Mouse (Mus musculus) lung, postnatal 10 days (tissue): ENCODE measurements around the gene Cog7.

ENCODE experiments used
- DNase-seq: peaks from one replicate; pipeline ENCODE4 v3.0.0; 2021

The Cog7 gene

DNA sequence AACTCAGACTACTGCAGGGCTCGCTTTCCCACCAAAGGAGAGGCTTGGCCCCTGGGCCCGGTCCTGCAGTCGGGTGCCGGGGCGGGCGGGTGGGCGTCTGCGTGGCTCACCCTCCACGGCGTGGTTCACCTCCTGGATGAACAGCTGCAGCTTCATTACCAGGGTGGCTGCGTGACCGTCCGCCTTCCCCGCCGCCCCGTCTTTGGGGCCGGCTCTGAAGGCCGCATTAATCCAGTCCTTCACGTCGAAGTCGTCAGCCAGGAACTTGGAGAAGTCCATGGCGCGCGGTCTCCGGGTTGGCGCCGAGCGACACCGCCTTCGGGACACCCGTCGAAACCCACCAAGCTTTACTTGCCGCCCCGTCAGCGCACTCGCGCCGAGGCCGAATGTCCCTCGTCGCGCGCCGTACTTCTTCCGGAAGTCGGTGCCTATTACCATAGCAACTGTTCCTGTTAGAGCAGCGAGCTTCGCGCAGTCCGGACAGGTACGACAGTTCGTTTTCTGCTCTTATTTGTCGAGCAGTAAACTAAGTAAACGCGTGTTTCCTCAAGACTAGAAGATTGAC, at the start of gene Cog7:
Gene Cog7 (minus strand): TSS at position 405 of the 565 bp plus-strand sequence.
- peak; percentile 95 for DNase-seq

DNA sequence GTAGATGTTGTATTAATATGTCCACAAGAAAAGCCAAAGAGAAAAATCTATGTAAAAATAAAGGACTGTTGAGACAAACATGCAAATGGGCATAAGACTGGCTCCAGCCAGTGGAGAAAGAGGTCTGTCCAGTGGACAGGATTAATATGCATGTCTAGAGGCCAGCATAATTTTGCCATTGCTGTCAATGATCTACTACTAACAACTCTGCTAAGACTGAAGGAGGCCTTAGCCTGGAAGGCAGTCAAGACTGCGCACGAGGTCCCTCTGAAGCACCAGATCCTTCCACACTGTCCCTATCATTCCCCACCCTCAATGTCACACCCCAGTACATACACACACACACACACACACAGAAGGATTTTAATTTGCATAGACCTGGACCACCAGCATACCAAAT, 40.6 kb upstream of the Cog7 start:
- DNase-seq, result no peak

DNA sequence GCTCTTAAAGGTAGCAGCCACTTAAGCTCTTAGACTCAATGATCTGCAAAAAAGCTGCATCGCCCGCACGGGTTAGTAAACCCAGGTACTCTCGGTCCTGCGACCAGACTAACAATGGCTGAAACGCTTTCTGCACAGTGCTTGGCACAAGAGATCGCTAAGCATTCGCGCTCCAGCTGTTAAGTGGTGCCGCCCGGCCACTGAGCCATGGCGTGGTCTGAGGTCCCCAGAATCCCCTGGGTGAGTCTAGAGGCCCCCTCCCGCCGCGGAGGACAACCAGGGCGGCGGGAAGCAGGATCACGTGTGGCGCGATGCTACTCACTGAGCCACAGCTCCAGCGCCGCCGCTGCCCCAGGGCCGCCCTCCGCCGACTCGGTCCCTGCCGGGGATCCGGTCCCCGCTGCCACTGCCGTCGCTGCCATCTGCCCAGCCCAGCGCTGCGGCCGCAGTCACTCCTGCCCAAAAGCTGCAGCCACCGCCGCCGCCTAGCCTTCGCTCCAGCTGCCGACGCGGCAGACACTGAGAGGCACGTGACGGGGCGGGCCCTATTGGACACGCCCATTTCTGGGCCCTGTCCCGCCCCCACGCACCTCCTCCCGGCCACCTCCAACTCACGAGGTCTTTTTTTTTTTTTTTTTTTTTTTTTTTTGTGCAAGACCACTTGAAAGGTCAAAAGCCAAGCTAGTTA, 39.3 kb upstream of the Cog7 start, which contains the start of gene Gga2:
Gene Gga2 (minus strand): TSS at position 556 of the 688 bp plus-strand sequence.
- DNase-seq, result peak; percentile 92

DNA sequence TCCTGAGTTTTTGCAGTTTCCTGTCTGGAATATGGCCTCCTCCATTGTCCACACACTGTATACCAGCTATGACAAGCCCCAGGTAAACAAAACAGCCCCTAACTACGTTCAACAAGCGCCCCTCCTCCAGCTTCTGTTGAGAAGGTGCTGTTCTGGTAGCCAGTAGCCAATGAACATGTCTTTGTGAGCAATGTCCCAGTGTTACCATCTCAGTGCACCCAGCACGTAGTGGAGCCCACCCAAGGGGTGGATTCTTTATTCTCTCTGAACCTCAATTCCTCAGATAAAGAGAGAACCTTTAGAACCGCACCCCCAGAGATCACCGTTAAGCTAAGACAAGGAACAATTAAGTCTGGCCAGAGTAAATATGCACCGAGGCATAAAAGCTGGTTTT, 38.8 kb upstream of the Cog7 start:
- DNase-seq, result peak; percentile 8

DNA sequence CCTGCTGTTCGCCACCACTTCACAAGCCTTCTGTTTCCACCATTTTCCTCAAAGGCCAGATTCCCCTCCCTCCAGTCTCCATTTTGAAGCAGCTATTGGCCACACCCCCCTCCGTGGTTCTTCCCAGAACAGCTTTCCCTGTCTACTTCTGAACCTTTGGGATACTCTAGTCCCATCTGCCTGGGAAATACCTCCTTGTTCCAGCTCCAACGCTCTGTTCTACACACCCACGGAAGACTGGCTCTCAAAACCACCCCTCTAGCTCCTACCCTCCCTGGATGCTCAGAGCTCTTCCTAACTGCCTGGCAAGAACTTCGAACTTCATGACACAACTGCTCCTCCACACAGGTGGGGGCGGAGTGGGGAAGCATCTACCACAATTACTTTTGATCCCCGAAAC, 37.5 kb upstream of the Cog7 start:
- no peak for DNase-seq

DNA sequence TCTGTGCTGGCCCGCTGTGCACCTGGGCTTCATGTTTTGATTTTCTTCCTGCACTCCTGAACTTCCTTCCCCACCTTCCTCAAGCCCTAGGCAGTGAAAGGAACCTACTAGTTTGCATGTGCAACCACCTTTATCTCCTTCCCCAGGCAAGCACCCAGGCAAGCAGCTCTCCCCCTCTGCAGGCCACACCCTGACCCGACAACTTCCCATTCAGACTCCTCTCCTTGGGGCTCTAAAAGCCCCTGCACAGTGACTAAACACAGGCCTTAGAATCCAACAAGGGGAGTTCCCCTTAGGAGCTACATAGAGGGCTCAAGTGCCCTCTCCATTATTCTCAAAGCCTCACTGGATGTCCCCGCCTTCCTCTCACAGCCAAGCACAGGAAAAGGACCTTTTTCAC, 36.7 kb upstream of the Cog7 start:
- DNase-seq, result peak; percentile 19

DNA sequence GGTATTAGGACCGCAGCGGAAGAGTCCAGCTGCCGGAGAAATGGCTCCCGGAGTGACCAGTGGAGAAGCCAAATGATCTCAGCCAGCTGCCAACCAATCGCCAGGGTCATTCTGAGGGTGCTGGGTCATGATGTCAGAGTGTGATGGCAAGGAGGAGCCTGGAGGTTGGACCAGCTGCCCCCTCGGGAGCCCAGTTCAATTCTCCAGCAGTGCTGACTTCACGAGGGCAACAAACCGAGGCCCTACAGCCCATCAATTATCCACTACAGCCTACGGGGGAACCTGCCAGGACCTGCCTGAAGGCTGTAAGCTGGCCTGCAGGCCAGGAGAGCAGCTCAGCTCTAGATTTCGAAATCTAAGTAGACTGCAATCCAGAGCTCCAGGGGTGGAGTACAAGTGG, 34.2 kb upstream of the Cog7 start:
- peak; percentile 25 for DNase-seq

DNA sequence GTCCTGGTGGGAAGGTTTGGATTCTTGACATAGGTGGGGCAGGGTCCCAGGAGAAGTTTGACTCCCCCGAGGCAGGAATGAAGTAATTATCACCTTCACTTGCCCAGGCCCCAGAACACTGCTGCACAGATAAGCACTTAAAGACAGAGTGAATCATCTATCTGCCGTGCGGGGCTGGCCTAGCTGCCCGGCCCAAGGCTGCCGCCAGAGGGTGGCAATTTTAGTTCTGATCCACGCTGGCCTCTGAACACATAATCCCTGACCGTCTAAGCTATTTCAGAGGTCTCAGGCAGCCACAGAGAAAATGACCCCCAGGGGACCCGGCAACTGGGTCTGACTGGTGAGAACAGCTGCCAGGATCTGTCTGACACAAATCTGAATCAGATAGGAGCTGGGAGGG, 33.6 kb upstream of the Cog7 start:
- DNase-seq, result peak; percentile 33

DNA sequence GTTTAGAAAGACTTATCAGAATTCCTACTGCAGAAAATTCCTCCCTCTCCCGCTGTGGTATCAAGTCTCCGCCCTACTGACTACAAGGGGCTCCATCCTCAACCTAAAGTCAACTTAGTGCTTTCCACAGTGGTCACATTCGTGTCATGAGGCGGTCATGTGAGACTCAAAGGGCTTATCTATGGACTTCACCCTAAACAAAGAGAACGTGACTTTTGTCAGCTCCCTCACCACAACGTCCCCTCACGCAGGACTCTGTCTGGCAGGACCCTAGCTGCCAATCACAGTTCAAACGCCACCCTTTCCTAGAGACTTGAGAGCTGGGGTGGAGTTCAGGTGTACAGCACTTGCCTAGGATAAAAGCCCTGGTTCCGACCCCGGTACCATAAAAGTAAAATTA, 31.4 kb upstream of the Cog7 start:
- no peak for DNase-seq

DNA sequence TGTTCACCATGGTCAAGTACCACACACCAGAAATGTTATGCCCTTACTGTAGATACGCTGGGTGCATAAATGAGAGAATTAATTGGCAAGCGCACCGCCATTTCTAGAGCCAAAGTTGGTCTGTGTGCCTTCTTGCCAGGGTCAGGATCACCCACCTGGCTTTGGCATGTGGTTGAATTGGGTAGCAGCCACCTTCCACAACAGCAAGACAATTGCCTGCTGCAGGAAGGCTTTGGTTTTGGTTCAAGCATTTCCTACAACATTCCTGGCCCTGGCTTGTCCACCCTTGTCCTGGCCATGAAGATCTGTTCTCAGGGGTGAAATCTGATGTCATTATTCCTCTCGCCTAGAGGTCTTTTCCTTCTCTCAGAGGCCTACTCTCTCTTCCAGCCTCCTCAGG, 30.9 kb upstream of the Cog7 start:
- no peak for DNase-seq

DNA sequence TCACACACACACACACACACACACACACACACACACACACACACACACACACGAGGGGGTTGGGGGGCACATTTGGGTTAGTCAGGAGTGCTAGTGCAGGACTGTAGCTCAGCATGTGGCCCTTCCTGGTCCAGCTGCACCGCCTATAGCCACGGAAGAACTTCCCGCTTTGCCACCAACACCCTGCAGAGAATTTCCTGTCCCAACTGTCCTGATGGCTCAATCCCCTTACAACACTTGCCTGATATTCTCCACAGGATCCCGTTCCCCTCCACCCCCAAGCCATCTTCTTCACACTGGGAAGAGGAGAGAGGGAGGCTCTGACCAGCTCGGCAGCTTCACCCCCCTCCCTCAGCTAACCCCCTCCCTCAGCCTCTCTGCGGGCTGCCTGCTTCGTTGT, 18.9 kb upstream of the Cog7 start:
- DNase-seq, result no peak

DNA sequence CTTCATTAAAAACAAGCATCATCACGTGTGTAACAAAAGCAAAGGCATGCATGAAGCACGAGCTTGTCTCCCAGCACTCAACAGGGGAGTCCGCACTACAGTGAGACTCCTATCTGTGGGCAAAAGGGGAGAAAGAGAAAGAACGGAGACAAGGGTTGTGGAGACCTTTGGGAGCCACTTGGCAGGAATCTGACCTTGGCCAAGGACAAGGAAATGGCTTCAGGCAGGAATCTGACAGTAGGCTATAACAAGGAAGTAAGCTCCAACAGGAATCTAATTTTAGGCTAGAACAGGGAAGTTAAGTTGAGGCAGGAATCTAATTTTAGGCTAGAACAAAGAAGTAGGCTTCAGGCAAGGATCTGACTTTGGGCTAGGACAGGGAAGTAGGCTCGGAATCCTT, 14.4 kb upstream of the Cog7 start:
- DNase-seq, result no peak

DNA sequence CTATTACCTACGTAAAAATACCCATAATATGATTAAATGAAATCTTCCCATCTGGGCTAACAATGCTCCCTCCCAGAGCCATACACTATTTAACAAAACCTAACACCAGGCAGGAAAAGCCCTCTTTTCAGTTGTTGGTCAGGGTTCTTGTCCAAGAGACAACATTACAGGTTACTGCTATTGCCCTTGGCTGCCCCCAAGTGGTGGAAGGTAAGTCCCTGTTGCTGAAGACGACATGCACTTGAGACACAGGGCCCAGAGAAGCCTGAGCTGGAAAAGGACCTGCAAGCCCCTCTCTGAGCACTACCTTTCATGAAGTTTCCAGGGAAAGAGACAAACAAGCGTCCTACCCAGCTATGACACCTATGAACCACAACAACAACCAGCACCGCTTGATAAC, 6.5 kb downstream of the Cog7 start:
- peak; percentile 70 for DNase-seq

DNA sequence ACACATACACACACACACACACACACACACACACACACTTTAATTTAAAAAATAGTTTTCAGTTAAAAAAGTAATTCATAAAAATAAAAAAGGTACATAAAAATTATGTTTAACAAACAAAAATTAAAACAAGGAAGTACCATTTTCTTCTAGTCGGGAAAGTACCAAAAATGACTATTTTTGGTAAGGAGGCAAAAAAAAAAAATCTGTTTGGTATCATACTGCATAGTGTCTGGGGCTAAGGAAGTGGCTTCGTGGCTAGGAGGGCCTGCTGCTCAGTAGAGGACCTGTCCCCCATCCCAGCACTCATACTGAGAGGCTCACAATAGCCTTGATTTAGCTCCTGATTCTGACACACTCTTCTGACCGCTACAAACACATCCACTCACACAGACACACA, 9.8 kb downstream of the Cog7 start:
- no peak for DNase-seq

DNA sequence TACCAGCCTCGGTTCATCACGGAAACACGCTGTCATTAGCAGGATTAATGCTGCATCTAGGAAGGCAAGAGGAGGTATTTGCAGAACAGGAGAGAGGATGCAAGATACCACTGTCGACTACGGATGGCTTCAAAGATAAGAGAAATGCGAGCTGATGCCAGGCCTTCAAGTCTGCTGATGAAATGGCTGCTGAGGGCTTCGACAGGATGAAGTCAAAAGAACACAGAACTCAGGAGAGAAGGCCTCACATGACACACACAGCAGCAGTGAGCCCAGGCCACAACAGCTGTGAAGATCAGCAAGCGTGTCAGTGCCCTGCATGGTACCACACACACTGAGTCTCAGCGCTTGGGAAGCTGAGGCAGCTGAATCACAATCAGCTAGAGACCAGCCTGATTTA, 11.3 kb downstream of the Cog7 start:
- DNase-seq, result no peak

DNA sequence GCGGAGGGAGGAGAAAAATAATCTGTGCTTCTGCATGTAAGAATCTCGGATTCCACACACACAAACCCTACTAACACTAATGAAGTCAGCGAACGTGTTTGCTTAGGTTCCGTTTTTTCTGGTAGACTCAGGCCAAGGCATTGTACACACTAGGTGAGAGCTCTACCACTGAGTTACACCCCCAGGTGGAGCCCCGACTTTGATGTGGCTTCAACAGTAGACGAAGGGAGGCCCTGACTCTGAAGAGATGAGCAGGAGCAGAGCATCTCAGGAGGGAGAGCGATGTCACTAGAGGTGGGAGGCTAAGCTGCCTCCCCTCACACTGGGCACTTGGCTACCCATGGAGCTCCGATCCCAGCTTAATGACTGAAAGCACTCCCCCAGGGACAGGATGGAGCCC, 12.7 kb downstream of the Cog7 start:
- no peak for DNase-seq

DNA sequence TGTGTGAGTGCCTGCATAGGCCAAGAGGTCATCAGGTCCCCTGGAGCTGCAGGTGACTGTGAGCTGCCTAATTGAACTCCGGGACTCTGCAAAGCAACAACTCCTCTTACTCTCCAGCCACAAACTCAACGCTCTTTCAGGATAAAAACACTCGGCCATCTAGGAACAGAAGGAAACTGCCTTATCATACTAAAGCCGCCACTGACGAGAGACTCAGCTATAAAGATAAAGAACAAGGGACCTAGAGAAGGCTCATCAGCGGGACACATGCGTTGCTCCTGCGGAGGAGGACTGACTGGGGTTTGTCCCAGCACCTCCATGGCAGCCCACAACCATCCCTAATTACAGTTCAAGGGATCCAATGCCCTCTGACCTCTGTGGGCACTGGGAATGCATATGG, 13.3 kb downstream of the Cog7 start:
- no peak for DNase-seq

DNA sequence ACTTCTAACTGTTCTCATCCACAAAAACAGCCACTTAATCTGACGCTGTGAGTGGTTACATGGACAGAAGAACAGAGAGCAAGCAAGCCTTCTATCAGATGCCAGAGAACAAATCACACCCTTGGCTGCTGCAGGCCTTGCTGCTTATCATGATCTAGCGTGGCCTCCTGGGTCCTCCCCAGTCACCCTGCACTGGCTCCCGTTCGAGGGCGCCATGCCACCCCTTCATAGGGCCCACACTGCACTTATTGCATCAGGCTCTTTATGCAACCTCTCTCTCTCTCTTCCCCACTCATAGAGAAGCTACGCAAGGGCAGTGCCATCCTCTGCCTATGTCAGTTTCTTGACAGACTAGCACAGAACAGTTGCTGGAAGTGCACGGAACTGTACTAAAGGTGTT, 15.3 kb downstream of the Cog7 start:
- no peak for DNase-seq

DNA sequence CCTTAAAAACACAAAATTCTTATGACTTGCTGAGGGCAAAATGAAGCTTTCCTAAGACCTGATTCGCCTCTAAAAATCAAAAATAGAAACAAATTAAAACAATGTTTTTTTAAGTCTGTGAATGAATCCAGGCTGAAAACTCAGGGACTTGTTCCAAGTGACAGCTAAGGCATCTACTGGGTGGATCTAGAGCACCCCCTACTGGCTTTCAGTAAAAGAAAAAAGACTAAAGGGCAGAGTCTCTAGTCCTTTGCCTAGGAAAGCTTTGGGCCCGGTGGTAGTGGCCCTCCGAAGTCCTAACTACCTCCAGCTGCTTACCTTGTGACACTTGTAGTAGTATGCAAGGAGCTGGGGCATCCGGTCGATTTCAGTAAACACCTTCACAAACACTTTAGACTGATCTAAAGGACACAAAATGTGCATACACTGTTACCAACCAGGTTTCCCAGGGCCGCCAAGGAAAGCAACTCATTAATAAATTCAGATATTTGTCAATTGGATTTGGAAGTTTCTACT, 17.6 kb downstream of the Cog7 start:
- DNase-seq, result peak; percentile 76

DNA sequence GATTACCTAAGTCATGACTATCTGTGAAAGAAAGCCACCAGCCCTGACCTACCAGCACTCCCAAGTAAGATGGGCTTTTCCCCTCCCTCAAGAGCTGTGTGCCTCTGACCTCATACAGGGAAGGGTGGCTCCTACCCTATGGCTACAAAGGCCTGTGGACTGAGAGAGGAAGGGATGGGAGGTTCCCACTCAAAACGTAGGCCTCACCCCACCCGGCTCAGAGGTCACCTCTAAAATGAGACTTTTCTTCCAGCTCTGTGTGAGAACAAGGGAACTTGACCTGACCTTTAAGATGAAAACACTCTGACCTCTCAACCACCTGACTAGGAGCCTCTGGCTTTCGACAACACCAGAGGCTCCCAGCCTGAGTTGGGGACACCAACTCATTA, 18.9 kb downstream of the Cog7 start:
- DNase-seq, result no peak

DNA sequence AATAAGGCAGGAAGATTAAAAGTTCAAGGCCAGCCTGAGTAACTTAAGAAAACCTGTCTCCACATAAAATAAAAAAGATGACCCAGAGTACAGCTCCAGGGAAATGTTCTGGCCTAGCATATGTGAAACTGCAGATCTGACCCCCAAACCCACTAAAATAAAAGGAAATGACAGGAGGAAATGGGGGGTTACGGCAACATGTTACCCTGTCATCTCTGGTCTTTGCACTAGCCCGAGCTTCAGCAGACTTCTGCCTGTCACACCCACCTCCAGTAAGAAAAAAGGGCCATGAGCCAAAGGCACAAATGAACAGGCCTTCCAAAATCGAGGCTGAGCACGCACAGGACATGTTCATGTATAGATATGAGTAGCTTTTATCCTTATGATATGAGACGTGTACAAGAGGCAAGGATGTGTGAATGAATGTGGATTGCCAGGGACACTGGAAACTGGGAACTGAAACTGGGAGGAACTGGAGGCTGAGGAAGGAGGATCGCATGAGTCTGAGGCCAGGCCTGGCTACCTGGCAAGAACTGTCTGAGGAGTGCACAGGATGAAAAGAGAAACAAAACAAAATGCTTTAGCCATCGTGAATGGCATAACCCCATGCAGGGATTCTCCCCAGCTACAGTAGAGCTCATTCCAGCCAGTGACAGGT, 19.5 kb downstream of the Cog7 start:
- no peak for DNase-seq

DNA sequence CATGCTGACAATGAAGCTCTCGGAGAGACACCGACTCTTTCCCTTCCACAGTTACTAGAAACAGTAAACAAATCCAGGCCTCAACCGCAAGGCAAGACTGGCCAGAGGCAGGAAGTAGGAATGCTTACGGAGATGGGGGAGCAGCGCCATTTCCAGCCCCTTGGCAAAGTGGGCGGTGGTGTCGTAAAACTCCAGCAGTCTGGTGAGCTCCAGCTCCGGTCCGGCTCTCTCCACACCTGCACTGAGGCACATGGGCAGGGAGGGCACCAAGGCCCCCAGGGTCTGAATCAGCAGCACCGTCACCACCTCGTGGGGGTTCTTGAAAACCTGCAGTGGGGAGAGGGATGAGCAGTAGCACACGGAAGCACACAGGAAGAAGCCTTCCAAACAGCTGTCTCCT, 25.7 kb downstream of the Cog7 start:
- DNase-seq, result peak; percentile 40

DNA sequence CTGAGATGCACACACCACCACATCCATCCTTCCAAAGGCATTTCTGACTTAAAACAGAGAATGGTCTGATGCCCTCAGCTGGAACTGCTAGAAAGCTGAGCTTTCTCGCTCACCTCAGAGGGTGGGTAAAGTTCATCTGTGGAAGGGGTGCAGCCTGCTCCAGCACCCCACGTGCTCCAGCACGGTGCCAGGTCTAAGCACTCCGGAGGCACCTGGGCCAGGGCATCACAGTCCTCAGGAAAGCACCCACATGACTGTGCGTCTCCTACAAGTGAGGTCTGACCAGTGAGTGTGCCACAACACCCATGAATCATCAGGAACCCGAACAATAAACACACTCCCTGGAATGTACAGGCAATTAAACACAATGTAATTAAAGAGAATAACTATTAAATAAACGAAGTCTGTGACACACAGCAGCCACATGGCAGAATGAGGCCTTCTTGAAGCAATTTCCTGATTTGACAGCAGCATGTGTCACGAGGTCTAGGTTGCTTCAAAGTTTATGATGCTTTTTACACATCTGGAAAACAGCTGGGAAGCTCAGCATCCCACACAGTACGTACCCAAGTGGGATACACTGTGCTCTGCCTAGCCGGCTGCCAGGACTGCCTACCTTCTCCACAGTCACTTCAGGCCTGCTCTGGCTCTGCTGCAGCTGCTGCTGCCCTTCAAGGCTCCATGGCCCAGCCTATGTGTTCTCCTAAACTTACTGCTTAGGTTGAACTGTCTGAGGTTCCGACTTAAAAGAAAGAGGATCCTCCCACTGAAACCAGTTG, 26.4 kb downstream of the Cog7 start:
- no peak for DNase-seq

DNA sequence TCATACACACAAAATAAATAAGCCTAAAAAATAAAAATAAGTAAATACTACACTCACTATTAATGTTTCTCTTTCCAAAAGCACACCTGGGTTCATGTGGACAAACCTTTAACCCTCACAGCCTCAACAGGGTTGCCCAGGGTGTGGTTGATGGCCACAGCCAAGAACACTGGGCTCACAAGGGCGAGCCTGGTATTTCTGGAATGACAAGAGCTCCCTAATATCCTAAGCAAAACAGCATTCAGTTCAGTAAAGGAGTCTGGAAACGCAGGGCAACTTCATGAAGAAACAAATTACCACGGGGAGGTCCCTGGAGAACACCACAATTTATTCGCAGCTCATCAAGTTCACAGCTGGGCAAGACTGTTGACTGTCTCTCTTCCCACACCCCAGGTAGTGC, 34.0 kb downstream of the Cog7 start:
- peak; percentile 48 for DNase-seq
